Mouse (Mus musculus) frontal cortex, postnatal 14 days (tissue): ENCODE measurements around the gene Gria3.
A peak's percentile ranks its signal among the peaks of the same experiment; 100 is the strongest.

Experiments
- DNase-seq, 2 experiments: peaks; one replicate each; pipeline ENCODE4 v3.0.0; 2022; ENCODE audit warnings: low spot score in 2 of 2

The Gria3 gene

DNA sequence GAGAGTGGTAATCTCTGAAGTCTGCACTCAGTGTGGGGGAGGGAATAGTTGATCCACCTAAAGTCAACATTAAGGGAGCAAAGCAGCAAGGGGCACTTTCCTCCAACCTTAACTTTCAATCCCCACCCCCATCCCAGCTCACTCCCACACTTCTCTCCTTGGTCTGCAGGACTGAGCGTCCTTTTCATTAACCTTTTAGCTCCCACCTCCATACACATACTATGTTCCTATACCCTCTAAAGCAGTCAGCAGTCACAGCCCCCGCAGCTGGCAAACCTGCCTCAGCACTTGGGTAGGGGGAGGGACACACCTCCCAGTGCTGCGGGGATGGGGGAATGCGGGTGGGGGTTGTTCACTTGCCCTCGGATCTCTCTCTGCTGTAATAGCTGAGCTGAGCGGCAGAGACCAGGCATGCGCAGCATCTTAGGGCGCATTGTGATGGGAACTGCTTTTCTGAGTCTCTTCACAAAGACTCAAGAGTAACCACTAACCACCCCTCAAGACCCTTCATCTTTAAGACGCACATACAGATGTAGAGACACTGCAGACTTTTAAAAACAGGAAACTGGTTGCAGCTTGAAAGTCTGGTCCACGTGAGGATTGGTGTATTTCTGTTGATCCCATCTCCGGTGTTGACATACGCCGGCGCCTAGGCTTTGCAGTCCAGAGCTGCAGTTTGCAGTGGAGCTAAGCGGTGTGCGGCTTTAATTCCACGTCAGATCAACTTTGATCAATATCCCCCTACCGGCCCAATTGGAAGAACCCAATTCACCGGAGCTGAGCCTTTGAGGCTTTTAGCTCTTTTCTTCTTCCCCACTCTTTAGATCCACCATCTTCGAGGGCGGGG, at the start of gene Gria3:
Gria3 (plus strand) TSS at position 797 of the 847 bp plus-strand sequence.
- DNase-seq, result peak in 1 of 2 experiments; percentile 17

GRCm38 (mm10) chrX:41387086-41387485, 13.6 kb upstream of the Gria3 start:
- no peak for DNase-seq

DNA sequence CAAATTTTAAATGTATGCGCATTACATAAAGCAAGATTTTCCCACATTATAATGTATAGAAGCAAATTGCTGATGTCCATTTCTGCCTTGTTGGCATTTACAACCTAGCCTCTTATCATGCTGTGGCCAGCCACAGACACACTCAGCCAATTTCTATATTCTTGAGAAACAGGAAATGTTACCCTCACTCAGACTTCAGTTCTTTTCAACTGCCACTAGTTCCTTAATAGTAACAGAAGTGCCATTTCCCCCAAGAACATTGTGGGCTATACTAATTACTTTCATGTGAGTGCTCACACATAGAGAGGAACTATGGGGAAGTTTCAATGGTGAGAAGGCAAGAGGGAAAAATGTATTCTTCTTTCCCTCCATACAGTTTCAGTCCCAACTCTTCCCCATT, 11.6 kb upstream of the Gria3 start:
- no peak for DNase-seq

- no peak for DNase-seq
These were observed 2.2 kb upstream of the Gria3 start for GRCm38 (mm10) chrX:41398482-41398881.

- DNase-seq, result no peak
These were observed 532 bp downstream of the Gria3 start for GRCm38 (mm10) chrX:41401186-41401585.

- DNase-seq, result no peak
These were observed 1.1 kb downstream of the Gria3 start for GRCm38 (mm10) chrX:41401590-41402240.

DNA sequence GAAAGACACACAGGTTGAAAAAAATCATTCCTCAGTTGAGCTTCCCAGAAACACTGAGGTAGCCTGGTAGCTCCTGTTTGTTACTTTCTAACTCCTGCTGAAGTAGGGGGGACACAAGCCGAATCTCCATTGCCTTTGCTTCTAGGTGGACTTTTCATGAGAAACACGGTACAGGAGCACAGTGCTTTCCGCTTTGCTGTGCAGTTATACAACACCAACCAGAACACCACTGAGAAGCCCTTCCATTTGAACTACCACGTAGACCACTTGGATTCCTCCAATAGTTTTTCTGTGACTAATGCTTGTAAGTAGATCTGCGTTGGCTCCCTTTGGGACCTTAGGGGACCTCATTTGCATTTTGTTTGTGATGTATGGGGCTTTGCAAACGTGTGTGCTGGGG, 2.0 kb downstream of the Gria3 start:
- DNase-seq, result no peak

- DNase-seq, result no peak
These were observed 5.6 kb downstream of the Gria3 start for GRCm38 (mm10) chrX:41406288-41406687.

- DNase-seq, result no peak
These were observed 9.1 kb downstream of the Gria3 start for GRCm38 (mm10) chrX:41409791-41410190.

- DNase-seq, result no peak
These were observed 25.0 kb downstream of the Gria3 start for GRCm38 (mm10) chrX:41425651-41426050.

DNA sequence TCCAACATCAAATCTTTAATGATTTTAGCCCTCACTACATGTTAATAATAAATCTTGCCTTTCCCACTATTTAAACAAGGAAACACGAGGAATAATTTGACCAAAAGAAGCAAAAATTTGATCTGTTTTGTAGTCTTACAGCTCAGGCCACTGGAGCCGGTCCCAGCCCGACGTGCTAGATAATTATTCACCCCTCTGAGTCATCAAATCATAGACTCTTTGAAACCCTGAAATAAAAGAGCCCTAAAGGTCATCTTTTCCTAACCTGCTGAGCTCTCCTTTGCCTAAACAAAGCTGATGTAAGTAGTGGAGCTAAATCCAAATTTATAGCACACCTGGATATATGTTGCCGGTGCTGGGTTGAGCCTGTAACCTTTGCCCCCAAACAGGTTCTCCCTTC, 27.4 kb downstream of the Gria3 start:
- DNase-seq, result no peak

DNA sequence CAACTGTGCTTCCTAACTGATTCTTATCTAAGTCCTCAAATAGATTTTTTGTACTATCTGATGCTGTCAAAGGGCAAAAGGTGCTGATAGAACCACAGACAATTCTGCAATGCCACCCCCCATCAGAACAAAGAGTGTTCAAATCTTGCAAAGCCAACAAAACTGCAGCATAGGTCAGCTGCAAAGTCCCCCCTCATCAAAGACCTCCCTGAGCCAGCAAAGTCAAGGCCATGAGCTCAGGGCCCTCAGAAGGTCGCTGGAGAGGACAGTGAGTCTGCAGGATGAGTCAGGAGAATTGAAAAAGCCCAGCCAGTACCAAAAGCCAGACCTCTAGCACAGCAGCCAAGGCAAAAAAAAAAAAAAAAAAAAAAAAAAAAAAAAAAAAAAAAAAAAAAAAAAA, 34.9 kb downstream of the Gria3 start:
- DNase-seq, result no peak

DNA sequence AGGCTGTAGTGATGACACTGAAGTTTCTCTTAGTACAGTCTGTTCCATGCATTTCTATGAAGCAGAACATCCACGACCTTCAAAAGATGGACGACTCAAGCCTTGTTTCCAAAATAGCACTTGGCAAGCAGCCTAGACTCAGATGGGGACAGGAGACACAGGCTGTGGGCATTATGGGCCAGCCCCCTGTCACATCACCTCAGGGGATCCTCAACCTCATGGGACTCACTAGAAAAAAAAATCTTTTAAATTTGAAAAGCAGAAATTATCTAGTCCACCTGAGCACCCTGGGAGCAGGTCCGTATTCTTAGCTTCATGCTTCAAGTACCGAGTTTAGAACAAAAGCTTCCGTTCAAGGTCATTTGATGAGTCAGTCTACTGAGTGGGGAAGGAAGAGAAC, 38.2 kb downstream of the Gria3 start:
- DNase-seq, result no peak

- no peak for DNase-seq
These were observed 48.2 kb downstream of the Gria3 start for GRCm38 (mm10) chrX:41448876-41449275.

- no peak for DNase-seq
These were observed 76.8 kb downstream of the Gria3 start for GRCm38 (mm10) chrX:41477486-41477885.

DNA sequence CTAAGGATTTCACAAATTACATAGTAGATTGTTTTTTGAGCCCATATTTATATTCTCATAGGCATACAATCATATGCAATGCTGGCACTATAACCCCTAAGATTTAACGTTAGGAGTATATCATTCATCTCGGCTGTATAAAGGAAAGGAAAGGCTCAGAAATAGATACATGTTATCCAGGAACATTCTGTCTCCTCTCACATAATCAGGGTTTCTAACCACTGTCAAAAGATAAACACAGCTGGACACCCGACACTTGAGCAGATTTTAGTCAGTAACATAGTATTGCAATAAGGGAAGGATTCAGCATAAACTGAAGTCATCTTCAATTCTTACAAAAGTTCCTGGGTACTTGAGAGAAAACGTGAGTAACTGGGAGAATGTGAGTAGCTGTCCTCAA, 95.9 kb downstream of the Gria3 start:
- no peak for DNase-seq

DNA sequence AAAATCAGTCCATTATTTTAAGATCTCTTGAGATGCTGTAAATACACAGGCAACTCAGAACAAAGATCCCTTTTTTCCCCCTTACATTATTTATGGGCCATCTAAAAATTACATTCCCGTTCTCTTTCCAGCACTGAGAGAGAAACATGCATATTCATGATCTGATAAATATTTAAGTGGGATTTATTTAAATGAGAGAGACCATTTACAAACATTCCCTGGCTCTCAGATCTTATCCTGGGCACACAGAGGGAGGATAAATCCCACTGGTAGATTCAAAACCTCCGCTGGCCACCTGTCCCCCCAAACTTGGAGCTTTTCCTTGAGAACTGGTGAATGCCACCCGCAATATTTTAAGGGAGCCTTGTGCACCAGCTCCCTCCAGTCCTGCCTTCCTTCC, 104.7 kb downstream of the Gria3 start:
- no peak for DNase-seq

GRCm38 (mm10) chrX:41507959-41508358, 107.3 kb downstream of the Gria3 start:
- DNase-seq, result no peak

DNA sequence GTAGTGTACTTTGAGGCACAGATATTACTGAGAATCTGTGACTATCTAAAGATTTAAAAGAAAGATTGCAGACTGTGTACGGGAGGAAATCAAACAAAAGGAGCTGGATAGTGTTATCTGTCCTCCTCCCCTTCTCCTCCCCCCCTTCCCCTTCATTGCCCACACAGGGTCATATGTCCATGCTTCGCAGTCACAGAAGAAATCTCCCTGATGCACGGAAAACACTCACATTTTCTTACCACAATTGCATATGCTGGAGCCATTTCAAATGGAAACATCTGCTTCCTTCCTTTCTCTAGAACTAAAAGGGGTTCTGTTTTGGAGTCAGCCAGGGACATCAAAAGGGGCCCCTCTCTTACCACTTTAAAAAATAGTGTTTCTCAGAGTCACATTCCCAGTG, 114.3 kb downstream of the Gria3 start:
- no peak for DNase-seq

GRCm38 (mm10) chrX:41532511-41532910, 131.9 kb downstream of the Gria3 start:
- DNase-seq, result no peak

GRCm38 (mm10) chrX:41535886-41536285, 135.2 kb downstream of the Gria3 start:
- DNase-seq, result no peak

DNA sequence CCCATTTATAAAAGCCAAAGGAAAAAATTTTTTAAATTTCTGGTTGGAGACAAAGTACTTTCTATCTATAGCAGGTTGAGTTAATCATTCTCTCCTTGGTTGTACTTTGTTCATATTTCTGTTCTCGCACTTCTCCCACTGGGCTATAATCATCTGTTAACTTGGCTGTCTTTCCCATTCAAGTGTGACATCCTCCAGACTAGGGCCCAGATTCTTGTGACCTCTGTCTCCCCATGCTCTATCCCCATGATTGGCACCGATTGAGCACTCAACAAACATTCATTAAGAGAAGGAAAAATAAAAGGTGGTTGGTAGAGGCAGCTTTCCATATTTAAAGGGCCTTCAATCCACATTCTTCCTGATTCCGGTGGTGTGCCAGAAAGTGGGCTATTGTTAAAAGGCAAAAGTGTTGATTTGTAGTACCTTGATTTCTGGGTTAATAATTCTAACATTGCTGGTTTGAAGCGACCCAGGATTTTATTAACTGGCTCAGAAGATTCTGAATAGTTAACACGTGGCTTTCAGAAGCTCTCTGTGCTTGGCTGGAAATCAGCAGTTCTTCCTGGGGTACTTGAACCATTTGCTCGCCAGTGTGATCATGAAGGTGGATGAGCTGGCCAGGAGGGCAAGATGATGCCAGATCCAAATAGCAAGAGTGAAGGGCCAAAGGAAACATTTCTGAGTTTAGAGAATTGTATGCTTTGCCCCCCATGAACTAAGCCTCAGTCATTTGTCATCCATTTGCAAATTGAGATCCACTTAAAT, 161.8 kb downstream of the Gria3 start:
- DNase-seq, result no peak

DNA sequence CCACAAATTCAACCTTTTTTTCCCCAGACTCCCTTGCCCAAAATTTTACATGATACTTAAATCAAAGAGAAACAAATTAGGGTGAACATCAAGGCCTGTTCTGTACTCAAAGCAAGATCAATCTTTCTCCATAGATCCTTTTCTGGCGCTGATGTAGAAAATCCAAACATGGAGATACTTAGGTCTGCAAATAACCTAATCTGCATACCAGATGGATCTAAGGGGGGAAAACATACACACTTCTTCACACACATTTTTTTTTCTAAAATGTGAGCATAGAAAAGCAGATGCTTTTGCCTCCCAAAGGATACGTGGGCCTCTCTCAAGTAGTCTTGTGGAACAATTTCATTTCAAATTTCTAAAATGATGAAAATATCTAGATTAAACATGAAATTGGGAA, 164.2 kb downstream of the Gria3 start:
- DNase-seq, result no peak
